Mouse (Mus musculus): ENCODE results near the gene Ranbp3l. TPM values are rescaled to one million over a fixed set of nuclear protein-coding genes. Genes with fewer than 3 reads are reported as not detected.

Ranbp3l gene
- polyA plus RNA-seq (2016; fragmentation: Nextera tagmentation; extraction: Ambion mirVana), result 0.09 and 0.55 TPM in 2 replicates

DNA sequence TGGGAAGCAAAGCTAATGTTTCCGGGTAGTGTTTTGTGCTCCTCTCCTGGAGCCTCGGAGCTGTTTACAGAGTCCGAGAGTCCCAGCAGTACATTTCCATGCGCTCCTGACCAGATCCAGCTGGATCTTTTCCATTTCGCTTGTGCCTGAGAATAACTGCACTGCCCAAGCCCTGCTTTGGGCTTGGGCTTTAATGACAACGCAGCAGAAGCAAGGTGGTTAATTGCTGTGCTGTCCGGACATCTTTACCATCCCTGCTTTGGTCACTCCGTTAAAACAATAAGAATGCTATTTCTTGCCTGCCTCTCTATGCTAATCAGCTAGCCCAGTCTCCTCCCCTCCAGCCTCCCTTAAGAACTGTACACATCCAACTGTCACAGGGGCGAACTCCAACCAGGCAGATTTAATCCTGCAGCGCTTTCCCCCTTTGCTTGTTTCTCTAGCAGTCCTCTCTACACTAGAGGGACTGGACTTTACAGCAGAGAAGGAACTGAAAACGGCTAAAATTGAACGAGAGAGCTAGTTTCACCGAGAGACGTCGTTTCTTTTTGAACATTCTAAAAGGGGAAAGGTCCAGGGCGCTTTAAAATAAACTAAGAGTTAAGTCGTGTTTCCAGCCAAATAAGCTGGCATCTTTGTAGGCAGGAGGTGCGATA, at the start of gene Ranbp3l:
Gene Ranbp3l, plus strand, starts transcription at position 377 of the 656 bp plus-strand sequence.
- Histone ChIP-seq H3K9me3 (no peaks in the 10 kb centered on the region), H3K27me3 (ENCODE audit: poor library complexity, severe bottlenecking) (no peaks in the 10 kb centered on the region), H3K4me3 (no peak within 1 kb of the TSS), H3K36me3 (replicated peaks) (no peaks in the 10 kb centered on the region), H3K4me1 (peaks cover 7% of the 10 kb centered on the region), H3K27ac (0 out of 2 replicates have a peak within 1 kb of the TSS, but pooled peaks have one; percentile 1)
- 72% methylated on average over 18 of the region's 18 CpGs for WGBS
- no peak for DNase-seq (ENCODE audit: extremely low spot score, low spot score)

DNA sequence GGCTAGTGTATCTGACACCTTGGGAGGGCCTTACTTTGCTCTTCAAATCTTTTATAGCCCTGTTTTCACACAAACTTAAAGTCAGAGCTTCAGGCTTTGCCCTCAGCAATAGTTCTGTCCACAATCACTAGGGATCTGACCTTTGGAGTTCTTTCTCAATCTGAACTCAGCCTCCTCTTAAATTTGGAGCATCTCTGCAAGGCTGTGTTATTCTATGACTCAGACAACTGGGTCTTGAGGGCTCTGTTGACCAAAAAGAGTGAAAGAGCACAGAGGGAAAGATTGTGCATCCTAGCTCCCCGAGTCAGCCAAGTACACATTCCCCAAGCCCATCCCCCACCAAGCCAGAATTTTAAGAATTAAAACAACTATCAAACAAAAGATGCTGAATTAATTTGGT, 37.7 kb upstream of the Ranbp3l start:
- H3K9me3 ChIP-seq, result 0 out of 2 replicates have a peak, but pooled peaks cover 6% of the 10 kb centered on the region
- H3K4me3 ChIP-seq, result no peak overlapping the region
- 87% methylated on average over 1 of the region's 1 CpGs for WGBS
- no peak overlapping the region for H3K27ac ChIP-seq
- H3K4me1 ChIP-seq, result no peaks in the 10 kb centered on the region
- no peaks in the 10 kb centered on the region for H3K36me3 ChIP-seq (replicated peaks)
- no peaks in the 10 kb centered on the region for H3K27me3 ChIP-seq (ENCODE audit: poor library complexity, severe bottlenecking)
- no peak for DNase-seq (ENCODE audit: extremely low spot score, low spot score)

DNA sequence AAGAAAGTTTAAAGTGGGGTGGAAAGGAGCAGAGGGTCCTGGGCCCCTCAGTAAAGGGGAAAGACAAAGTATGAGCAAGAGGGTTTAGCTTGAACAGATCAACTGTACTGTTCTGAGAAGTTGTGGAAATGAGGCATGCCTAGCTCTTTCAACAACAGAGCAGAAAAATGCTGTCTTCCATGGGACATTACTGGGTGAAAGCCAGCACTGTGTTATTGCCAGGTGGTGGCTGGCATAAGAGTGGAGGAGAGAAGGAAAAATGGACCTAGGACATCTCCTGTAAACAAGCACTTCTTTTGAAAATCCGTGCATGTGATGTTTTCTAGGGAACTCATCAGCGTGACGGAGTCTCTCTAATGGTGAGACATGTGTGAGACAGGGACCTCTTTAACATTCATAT, 30.8 kb upstream of the Ranbp3l start:
- Histone ChIP-seq H3K27me3 (ENCODE audit: poor library complexity, severe bottlenecking) (no peaks in the 10 kb centered on the region), H3K4me3 (no peak overlapping the region), H3K9me3 (no peaks in the 10 kb centered on the region), H3K36me3 (replicated peaks) (no peaks in the 10 kb centered on the region), H3K4me1 (no peaks in the 10 kb centered on the region), H3K27ac (no peak overlapping the region)
- DNase-seq (ENCODE audit: extremely low spot score, low spot score), result no peak
- 89% methylated on average over 3 of the region's 3 CpGs for WGBS

DNA sequence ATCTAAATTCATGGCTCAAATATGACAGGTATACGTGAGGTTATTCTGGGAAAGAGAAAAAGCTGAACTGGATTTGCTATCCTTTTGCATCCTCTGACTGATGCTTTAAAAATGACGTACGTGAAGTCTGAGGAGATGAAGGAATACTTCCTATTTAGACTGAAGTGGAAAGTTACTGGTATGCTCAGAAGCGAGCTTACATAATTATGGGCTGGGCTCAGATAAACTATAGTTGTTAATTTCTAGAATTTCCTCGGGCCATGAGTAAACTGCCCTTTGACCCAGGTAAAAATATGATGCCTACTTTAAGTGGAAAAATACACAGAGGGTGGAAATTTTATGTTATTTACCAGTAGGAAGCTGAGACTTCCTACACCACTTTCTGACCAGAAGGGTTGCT, 26.9 kb upstream of the Ranbp3l start:
- no peaks in the 10 kb centered on the region for H3K27me3 ChIP-seq (ENCODE audit: poor library complexity, severe bottlenecking)
- WGBS, result 89% methylated on average over 5 of the region's 5 CpGs
- H3K9me3 ChIP-seq, result no peaks in the 10 kb centered on the region
- no peak overlapping the region for H3K4me3 ChIP-seq
- H3K4me1 ChIP-seq, result no peaks in the 10 kb centered on the region
- H3K36me3 ChIP-seq (replicated peaks), result no peaks in the 10 kb centered on the region
- no peak overlapping the region for H3K27ac ChIP-seq
- DNase-seq (ENCODE audit: extremely low spot score, low spot score), result no peak

DNA sequence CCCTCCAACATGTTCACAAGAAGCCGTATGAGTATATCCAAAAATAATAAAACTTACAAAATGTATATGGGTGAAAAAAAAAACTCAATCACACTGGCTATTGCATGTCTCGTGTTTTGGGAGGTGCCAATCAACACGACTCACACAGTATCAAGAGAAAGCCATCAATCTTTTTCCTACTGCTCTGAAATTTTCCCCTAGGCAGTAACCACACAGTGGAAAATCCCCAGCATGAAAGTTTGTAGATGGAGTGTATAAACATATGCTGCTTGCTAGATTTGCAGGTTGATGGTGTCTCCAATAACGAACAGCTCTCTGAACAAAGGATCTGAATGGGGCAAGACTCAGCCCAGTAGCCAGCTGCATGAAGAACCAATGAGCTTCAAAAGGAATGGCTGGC, 16.9 kb upstream of the Ranbp3l start:
- WGBS, result 83% methylated on average over 4 of the region's 4 CpGs
- DNase-seq (ENCODE audit: extremely low spot score, low spot score), result no peak
- H3K36me3 ChIP-seq (replicated peaks), result no peaks in the 10 kb centered on the region
- H3K27ac ChIP-seq, result no peak overlapping the region
- no peak overlapping the region for H3K4me3 ChIP-seq
- H3K9me3 ChIP-seq, result no peaks in the 10 kb centered on the region
- H3K27me3 ChIP-seq (ENCODE audit: poor library complexity, severe bottlenecking), result no peaks in the 10 kb centered on the region
- H3K4me1 ChIP-seq, result no peaks in the 10 kb centered on the region

DNA sequence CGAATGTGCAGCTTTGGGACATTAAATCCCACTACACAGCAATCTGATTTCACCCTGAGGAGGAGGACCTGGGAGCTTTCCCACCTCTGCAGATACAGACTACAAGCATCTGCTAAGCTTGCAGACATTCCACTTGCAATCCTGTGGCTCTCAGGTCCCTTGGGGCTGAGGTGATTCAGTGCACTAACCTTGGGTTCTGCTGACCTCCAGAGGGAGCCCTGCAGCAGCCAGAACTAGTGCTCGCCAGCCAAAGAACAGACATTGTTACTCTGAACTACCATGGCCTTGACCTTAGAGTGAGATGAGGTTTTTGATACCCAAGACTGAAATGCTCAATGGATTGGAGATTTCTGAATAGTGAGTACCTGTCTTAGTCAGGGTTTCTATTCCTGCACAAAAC, 4.4 kb upstream of the Ranbp3l start:
- peaks cover 7% of the 10 kb centered on the region for H3K4me1 ChIP-seq
- no peaks in the 10 kb centered on the region for H3K36me3 ChIP-seq (replicated peaks)
- no peak overlapping the region for H3K4me3 ChIP-seq
- H3K27me3 ChIP-seq (ENCODE audit: poor library complexity, severe bottlenecking), result no peaks in the 10 kb centered on the region
- no peak overlapping the region for H3K27ac ChIP-seq
- no peak for DNase-seq (ENCODE audit: extremely low spot score, low spot score)
- no peaks in the 10 kb centered on the region for H3K9me3 ChIP-seq
- WGBS, result 62% methylated on average over 2 of the region's 2 CpGs

DNA sequence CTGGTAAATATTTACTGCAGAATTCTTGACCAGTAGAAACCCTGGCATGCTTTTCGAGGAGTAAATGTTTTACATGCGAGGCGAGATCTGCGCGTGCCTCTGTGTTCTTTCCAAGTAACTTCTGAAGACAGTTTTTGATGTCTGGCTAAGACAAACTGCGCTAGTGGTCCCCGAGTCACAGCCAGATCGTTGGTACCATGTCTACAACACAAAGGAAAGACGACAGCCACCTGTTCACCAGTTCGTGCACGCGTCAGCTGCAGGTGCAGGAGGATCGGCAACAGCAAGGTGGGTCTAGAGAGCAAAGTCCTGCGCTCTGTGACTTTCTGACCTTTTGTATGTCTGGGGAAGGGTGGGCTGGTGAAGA, 463 bp downstream of the Ranbp3l start:
- no peaks in the 10 kb centered on the region for H3K27me3 ChIP-seq (ENCODE audit: poor library complexity, severe bottlenecking)
- no peak for DNase-seq (ENCODE audit: extremely low spot score, low spot score)
- no peak overlapping the region for H3K4me3 ChIP-seq
- H3K36me3 ChIP-seq (replicated peaks), result no peaks in the 10 kb centered on the region
- 89% methylated on average over 14 of the region's 14 CpGs for WGBS
- H3K9me3 ChIP-seq, result no peaks in the 10 kb centered on the region
- peaks cover 7% of the 10 kb centered on the region for H3K4me1 ChIP-seq
- H3K27ac ChIP-seq, result no peak overlapping the region

DNA sequence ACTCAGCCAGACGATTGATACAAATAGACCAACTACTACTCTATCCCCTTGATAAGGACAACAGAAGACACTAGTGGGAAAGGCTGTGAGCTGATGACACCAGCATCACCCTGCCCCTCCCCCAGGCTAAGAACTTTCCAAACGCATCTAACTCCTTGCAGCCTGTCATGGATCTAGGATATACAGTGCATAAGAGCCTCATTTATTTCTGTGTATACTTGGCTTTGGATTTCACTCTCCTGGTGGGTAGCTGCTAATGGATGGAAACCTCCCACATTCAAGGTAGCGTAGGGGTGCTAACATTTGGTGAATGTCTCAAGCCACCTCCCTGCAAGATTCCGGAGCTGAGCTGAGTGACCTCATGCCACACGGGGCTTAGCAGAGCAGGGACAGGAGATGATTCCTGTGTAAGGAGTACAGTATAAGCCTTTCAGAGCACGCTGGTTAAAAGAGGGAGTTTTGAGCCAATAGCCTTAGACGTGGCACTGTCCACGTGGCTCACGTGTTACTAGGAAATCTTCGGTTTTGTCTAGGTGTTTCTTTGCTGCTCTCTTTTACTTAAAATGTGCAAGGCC, 1.4 kb downstream of the Ranbp3l start:
- Histone ChIP-seq H3K4me1 (peaks cover 7% of the 10 kb centered on the region), H3K4me3 (no peak overlapping the region), H3K36me3 (replicated peaks) (no peaks in the 10 kb centered on the region), H3K9me3 (no peaks in the 10 kb centered on the region), H3K27ac (no peak overlapping the region), H3K27me3 (ENCODE audit: poor library complexity, severe bottlenecking) (no peaks in the 10 kb centered on the region)
- 92% methylated on average over 10 of the region's 10 CpGs for WGBS
- DNase-seq (ENCODE audit: extremely low spot score, low spot score), result no peak

DNA sequence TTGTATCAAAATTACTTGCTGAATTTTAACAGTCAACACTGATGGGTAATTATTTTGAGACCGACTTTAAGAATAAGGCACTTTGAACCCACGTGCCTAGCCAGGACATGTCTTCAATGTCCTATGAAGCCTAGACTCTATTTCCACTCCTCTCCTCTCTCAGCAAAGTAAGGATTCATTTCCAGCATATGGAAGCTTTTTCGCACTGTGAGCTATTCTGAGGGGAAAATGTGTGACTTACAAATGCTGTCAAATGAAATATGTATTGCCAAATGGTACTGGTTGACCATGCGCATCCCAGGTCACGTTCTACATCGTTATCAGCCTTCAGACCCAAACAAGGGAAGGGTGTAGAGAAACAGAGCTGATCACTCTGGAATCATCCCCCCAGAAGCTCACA, 23.5 kb downstream of the Ranbp3l start:
- WGBS, result 91% methylated on average over 6 of the region's 6 CpGs
- H3K4me1 ChIP-seq, result peaks cover 7% of the 10 kb centered on the region
- DNase-seq (ENCODE audit: extremely low spot score, low spot score), result no peak

DNA sequence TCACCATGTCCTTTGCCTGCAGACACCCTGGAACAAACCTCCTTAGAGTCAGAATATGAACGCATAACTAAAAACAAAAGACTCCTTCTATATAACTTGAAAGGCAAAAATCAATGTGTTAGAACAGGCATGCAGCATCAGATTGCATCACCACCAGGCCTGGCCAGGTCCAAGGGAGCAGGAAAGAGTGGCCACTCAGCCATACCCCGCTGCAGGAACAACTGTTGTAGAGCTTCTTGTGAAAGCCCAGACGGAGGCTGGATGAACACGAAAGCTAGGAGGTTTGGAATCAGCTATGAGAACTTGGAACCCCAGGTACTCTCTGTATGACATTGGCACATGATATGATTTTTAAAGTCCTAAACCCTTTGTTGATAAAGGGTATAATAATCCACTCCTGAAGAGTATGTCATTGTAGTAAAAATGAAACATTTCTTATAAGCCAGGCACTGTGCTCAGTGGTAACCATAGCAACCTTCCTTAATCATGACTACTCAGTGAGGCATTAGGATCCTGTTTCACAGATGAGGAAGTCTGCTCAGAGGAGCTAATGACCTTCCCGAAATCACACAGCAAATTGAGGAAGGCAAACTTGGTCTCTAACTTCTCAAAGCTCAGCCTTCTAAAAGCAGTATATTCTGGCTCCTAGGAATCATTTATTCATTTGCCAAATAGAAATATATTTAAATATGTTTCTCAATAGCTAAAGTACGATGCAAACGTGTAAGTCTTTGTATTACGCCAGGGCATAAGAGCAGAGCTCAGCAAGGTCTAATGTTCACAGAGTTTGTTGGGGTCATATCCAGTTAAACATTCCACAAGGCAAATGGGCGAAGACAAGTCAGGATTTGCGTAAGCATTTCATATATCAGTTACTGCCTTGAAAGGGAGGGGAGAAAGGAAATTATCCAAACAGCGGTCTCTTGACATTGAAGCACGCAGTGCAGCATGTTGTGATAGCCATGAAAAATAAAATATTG, 24.4 kb downstream of the Ranbp3l start:
- DNase-seq (ENCODE audit: extremely low spot score, low spot score), result no peak
- Histone ChIP-seq H3K27me3 (ENCODE audit: poor library complexity, severe bottlenecking) (no peaks in the 10 kb centered on the region), H3K4me1 (peaks cover 7% of the 10 kb centered on the region), H3K9me3 (no peaks in the 10 kb centered on the region), H3K36me3 (replicated peaks) (no peaks in the 10 kb centered on the region), H3K27ac (no peak overlapping the region), H3K4me3 (no peak overlapping the region)
- WGBS, result 86% methylated on average over 12 of the region's 12 CpGs

More for the DNA sequence above, 23.5 kb downstream of the Ranbp3l start:
- Histone ChIP-seq H3K9me3 (no peaks in the 10 kb centered on the region), H3K27ac (no peak overlapping the region), H3K36me3 (replicated peaks) (no peaks in the 10 kb centered on the region), H3K4me3 (no peak overlapping the region), H3K27me3 (ENCODE audit: poor library complexity, severe bottlenecking) (no peaks in the 10 kb centered on the region)

DNA sequence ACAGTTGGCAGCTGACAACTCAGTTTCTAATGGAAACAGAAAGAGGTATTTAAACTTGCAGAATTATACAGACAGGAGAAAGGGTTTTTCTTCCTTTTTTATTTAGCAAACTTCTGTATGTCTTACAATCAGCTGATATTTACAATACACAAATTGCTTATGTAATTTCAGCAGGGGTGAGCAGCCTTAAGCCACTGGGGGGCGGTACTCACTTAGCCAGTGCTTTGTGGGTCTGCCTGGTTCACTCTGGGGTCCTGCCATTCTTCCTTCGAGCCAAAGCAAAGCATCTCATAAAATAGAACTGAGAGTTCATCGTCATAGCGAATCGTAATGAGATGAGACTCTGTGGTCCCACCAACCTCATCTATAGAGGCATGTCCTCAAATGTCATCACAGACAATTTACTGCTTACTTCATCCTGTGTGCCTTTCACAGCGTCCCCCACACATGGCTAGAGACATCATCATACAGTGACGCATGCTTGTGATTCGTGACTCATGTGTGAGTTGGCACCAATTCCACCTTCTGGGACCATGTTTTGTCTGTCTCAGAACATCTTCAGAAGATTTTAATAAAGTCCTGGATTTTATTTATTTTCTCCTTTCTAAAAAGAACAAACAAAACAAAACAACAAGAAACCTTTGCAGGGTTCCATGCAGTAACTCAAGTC, 27.0 kb downstream of the Ranbp3l start:
- DNase-seq (ENCODE audit: extremely low spot score, low spot score), result no peak

DNA sequence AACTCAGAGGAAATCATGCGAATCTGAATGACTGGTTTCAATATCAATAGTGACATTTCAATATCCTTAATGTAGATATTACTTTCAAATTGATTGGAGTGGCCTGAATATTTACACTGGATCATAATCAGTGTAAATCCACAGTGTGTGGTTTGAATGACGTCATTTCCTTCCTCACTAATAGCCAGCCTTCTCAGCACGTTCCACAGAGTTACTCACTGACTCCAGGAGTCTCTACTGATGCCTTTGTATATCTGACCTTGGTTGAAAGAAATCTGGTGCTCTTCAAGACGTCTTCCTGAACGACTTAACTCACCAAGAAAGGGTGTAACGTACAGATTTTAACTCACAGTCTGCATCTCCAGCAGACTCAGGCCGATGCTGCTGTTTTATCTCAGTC, 27.7 kb downstream of the Ranbp3l start:
- no peaks in the 10 kb centered on the region for H3K36me3 ChIP-seq (replicated peaks)
- no peak overlapping the region for H3K27ac ChIP-seq
- H3K27me3 ChIP-seq (ENCODE audit: poor library complexity, severe bottlenecking), result no peaks in the 10 kb centered on the region
- no peak overlapping the region for H3K4me3 ChIP-seq
- H3K9me3 ChIP-seq, result no peaks in the 10 kb centered on the region
- peaks cover 7% of the 10 kb centered on the region for H3K4me1 ChIP-seq
- DNase-seq (ENCODE audit: extremely low spot score, low spot score), result no peak
- WGBS, result 86% methylated on average over 7 of the region's 7 CpGs

More for the DNA sequence above, 27.0 kb downstream of the Ranbp3l start:
- no peaks in the 10 kb centered on the region for H3K9me3 ChIP-seq
- H3K27me3 ChIP-seq (ENCODE audit: poor library complexity, severe bottlenecking), result no peaks in the 10 kb centered on the region
- no peak overlapping the region for H3K27ac ChIP-seq
- peaks cover 7% of the 10 kb centered on the region for H3K4me1 ChIP-seq
- WGBS, result 80% methylated on average over 8 of the region's 8 CpGs
- no peak overlapping the region for H3K4me3 ChIP-seq
- H3K36me3 ChIP-seq (replicated peaks), result no peaks in the 10 kb centered on the region
